Mouse (Mus musculus) small intestine, adult 2 months (tissue): ENCODE data around the gene Pla2g6. TPM values are rescaled to one million over a fixed set of nuclear protein-coding genes. Genes with fewer than 3 reads are reported as not detected.
A peak's percentile ranks its signal among the peaks of the same experiment; 100 is the strongest.

ENCODE experiments used
- H3K27ac ChIP-seq: fragments of 200-500 bp; 2 replicates; pipeline ENCODE4 v1.5.1; 2012; ENCODE audit warnings: low read depth, low read length, control low read depth, inconsistent platforms; ENCODE audit not compliant: insufficient read depth
- H3K27me3 ChIP-seq: fragments of 200-500 bp; 2 replicates; pipeline ENCODE4 v1.6.1; 2012; ENCODE audit warnings: mild to moderate bottlenecking, moderate library complexity, low read length, inconsistent platforms; ENCODE audit not compliant: control insufficient read depth, insufficient read depth
- H3K36me3 ChIP-seq: fragments of 200-500 bp; 2 replicates; pipeline ENCODE4 v1.6.1; 2012; ENCODE audit warnings: mild to moderate bottlenecking, low read length, control low read depth, inconsistent platforms; ENCODE audit not compliant: control insufficient read depth, insufficient read depth
- H3K4me1 ChIP-seq: fragments of 200-500 bp; 2 replicates; pipeline ENCODE4 v1.6.1; 2012; ENCODE audit warnings: low read length, inconsistent platforms, mixed read lengths; ENCODE audit not compliant: control insufficient read depth, insufficient read depth, insufficient read length
- H3K4me3 ChIP-seq: fragments of 200-500 bp; 2 replicates; pipeline ENCODE4 v1.5.1; 2012; ENCODE audit warnings: low read depth, mild to moderate bottlenecking, control low read depth, inconsistent platforms, low read length, moderate library complexity
- CTCF ChIP-seq: fragments of 200-500 bp; IDR thresholded peaks from 2 replicates; pipeline ENCODE4 v1.5.1; 2012; ENCODE audit warnings: low read depth, mild to moderate bottlenecking, control low read depth, inconsistent platforms, low read length, moderate library complexity, mixed read lengths; ENCODE audit not compliant: insufficient replicate concordance, insufficient read length; ENCODE audit errors: extremely low read depth
- POLR2A ChIP-seq: fragments of 200-500 bp; IDR thresholded peaks from 2 replicates; pipeline ENCODE4 v1.6.1; 2012; ENCODE audit warnings: low read depth, mild to moderate bottlenecking, control low read depth, inconsistent platforms, low read length, moderate library complexity
- WGBS: fragments of 180-500 bp; shearing (Covaris S2); methylation state at CpG from one replicate; pipeline ENCODE4 v1.1.7; 2018; 5-methylcytosine and 5-hydroxymethylcytosine counted together
- polyA plus RNA-seq: library from polyadenylated mRNA; depleted of rRNA; stranded (reverse); fragments of >200 nt; gene quantifications from 2 replicates; pipeline ENCODE4 v1.2.3, GENCODE M21; 2012

Pla2g6 gene
- polyA plus RNA-seq, 1 experiment = 40.2 TPM

DNA sequence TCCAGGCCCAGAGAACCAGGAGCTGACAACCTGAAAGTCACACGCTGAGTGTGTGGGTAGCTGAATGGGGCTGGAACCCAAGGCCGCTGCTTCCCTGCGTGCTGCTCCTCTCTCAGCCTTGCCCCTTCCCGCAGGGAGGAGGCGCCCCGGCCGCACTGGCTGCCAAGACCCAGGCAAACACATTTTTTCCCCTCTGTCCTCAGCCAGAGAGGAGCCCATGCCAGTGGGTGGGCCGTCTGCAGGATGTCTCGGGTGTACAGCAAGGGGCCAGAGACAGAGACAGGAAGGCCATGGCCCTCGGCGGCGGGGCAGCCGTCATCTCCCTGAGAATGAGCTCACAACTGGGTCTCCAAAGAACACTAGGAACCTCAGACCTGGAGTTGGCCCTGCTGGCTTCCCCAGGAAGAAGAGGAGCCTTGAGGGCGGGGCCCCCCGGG, 23.2 kb upstream of the Pla2g6 start:
- Histone ChIP-seq H3K27me3 (no peaks in the 10 kb centered on the region), H3K4me3 (no peak overlapping the region), H3K27ac (no peak overlapping the region), H3K4me1 (peaks cover 25% of the 10 kb centered on the region), H3K36me3 (no peaks in the 10 kb centered on the region)
- WGBS = 70% methylated on average over 15 of the region's 15 CpGs
- TF ChIP-seq CTCF = no peak
- TF ChIP-seq POLR2A = no peak

GRCm38 (mm10) chr15:79350866-79351265, 22.7 kb upstream of the Pla2g6 start:
- TF ChIP-seq POLR2A (no peak), CTCF (no peak)
- Histone ChIP-seq H3K27me3 (no peaks in the 10 kb centered on the region), H3K4me1 (peaks cover 25% of the 10 kb centered on the region), H3K4me3 (no peak overlapping the region), H3K27ac (no peak overlapping the region), H3K36me3 (no peaks in the 10 kb centered on the region)
- 84% methylated on average over 4 of the region's 4 CpGs for WGBS

GRCm38 (mm10) chr15:79348651-79349050, 20.5 kb upstream of the Pla2g6 start:
- H3K27me3 ChIP-seq = no peaks in the 10 kb centered on the region
- WGBS = 59% methylated on average over 8 of the region's 8 CpGs
- peak overlapping the region; percentile 72 for H3K4me3 ChIP-seq
- TF ChIP-seq POLR2A = no peak
- no peak for TF ChIP-seq CTCF
- peaks cover 24% of the 10 kb centered on the region for H3K4me1 ChIP-seq
- H3K36me3 ChIP-seq = no peaks in the 10 kb centered on the region
- no peak overlapping the region for H3K27ac ChIP-seq

DNA sequence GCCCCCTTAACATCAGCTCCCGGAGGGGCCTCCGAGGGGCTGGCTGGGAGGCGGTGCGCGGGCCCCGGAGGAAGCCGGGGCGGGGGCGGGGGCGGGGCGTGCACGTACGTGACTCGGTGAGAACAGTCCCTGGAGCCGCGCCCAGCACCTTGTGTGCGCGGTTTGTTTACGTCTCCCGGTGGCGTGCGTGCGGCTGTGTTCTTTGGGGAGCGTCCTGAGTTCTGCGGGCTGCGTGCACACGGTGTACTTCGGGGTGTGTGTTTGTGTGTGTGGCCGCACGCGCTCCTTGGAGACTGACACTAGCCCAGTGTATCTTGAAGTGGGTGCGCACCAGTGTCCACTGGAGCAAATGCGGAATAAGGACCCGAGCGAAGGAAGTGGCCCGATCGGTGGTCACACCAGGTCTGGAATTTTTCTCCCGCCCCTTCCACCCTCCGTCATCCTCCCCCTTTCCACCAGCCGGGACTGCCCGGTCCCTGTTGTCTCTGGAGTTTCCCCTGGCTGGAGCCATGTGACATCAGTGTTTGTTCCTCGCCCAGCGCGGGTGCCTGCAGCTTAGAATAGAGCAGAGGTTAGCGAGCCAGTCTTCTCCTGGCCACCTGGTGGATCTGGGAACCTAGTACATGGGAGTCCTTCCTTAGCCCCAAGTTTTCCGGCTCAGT, 19.8 kb upstream of the Pla2g6 start:
- peak overlapping the region; percentile 82 for H3K27ac ChIP-seq
- no peaks in the 10 kb centered on the region for H3K36me3 ChIP-seq
- peak; percentile 29; the same call in 1 of the 2 replicates for TF ChIP-seq CTCF
- TF ChIP-seq POLR2A = no peak
- WGBS = under 1% methylated on average over 46 of the region's 46 CpGs
- no peaks in the 10 kb centered on the region for H3K27me3 ChIP-seq
- H3K4me1 ChIP-seq = peaks cover 22% of the 10 kb centered on the region
- H3K4me3 ChIP-seq = peak overlapping the region; percentile 72

GRCm38 (mm10) chr15:79347165-79347844, 19.1 kb upstream of the Pla2g6 start:
- Histone ChIP-seq H3K36me3 (no peaks in the 10 kb centered on the region), H3K4me3 (peak overlapping the region; percentile 72), H3K27ac (peak overlapping the region; percentile 82), H3K4me1 (peaks cover 20% of the 10 kb centered on the region), H3K27me3 (no peaks in the 10 kb centered on the region)
- no peak for TF ChIP-seq CTCF
- no peak for TF ChIP-seq POLR2A
- under 1% methylated on average over 61 of the region's 61 CpGs for WGBS

- H3K36me3 ChIP-seq = no peaks in the 10 kb centered on the region
- WGBS = 73% methylated on average over 8 of the region's 8 CpGs
- peak within 1 kb of the TSS; percentile 82 for H3K27ac ChIP-seq
- TF ChIP-seq POLR2A (no peak), CTCF (no peak)
- H3K4me3 ChIP-seq = peak within 1 kb of the TSS; percentile 72
- H3K27me3 ChIP-seq = no peaks in the 10 kb centered on the region
- H3K4me1 ChIP-seq = peaks cover 15% of the 10 kb centered on the region
Observed at GRCm38 (mm10) chr15:79346051-79346793, 18.0 kb upstream of the Pla2g6 start, which contains the start of gene Maff. Gene Maff (plus strand): TSS chr15:79346621.

DNA sequence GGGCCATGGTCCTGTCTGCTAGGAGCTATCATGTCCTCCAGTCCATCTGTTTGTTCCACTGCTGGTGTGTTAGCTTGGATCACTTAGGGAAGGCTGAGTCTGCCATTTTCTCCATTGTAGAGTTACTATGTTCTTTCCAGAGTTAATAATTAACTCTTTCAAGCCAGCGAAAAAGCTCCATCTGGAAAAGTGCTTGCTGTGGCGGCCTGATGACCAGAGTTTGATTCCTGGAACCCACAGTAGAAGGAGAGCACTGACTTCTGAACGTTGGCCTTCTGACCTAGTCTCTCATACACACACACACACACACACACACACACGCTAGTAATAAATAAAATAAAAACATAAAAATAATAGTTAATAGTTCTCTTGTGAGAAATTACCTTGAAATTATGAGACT, 16.4 kb upstream of the Pla2g6 start:
- H3K4me3 ChIP-seq = no peak overlapping the region
- TF ChIP-seq CTCF (no peak), POLR2A (no peak)
- no peaks in the 10 kb centered on the region for H3K27me3 ChIP-seq
- H3K4me1 ChIP-seq = peaks cover 13% of the 10 kb centered on the region
- 33% methylated on average over 4 of the region's 4 CpGs for WGBS
- H3K27ac ChIP-seq = no peak overlapping the region
- no peaks in the 10 kb centered on the region for H3K36me3 ChIP-seq
